Mouse (Mus musculus) forebrain, embryonic 16.5 days (tissue): Measurements from ENCODE around the gene Tmigd1. TPM values are rescaled to one million over a fixed set of nuclear protein-coding genes. Genes with fewer than 3 reads are reported as not detected.
A peak's percentile ranks its signal among the peaks of the same experiment; 100 is the strongest.

ENCODE experiments used
- ATAC-seq: fragments of 200-750 bp; cut with Nextera tagmentation; 2 replicates; pipeline ENCODE4 v1.8.0; 2017; ENCODE audit warnings: mild to moderate bottlenecking, moderate library complexity
- H3K27ac ChIP-seq: fragments of 300-500 bp; sonication (generic); 2 replicates; pipeline ENCODE4 v1.5.1; 2014; ENCODE audit warnings: low read length, control low read depth
- H3K27me3 ChIP-seq: fragments of 300-500 bp; sonication (generic); replicated peaks from 2 replicates; pipeline ENCODE4 v1.6.1; 2014; ENCODE audit warnings: low read length; ENCODE audit not compliant: control insufficient read depth, insufficient read depth
- H3K36me3 ChIP-seq: fragments of 300-500 bp; sonication (generic); 2 replicates; pipeline ENCODE4 v1.6.1; 2014; ENCODE audit not compliant: control insufficient read depth, insufficient read depth
- H3K4me1 ChIP-seq: fragments of 300-500 bp; sonication (generic); replicated peaks from 2 replicates; pipeline ENCODE4 v1.6.1; 2014; ENCODE audit warnings: low read length; ENCODE audit not compliant: control insufficient read depth, insufficient read depth
- H3K4me2 ChIP-seq: fragments of 300-500 bp; sonication (generic); 2 replicates; pipeline ENCODE4 v1.6.1; 2014; ENCODE audit warnings: mild to moderate bottlenecking, low read length, control low read depth
- H3K4me3 ChIP-seq: fragments of 300-500 bp; sonication (generic); replicated peaks from 2 replicates; pipeline ENCODE4 v1.5.1; 2014; ENCODE audit warnings: mild to moderate bottlenecking, low read length, control low read depth
- H3K9ac ChIP-seq: fragments of 300-500 bp; sonication (generic); replicated peaks from 2 replicates; pipeline ENCODE4 v1.6.1; 2014; ENCODE audit warnings: low read depth, low read length, control low read depth
- H3K9me3 ChIP-seq: fragments of 300-500 bp; sonication (generic); 2 replicates; pipeline ENCODE4 v1.6.1; 2016; ENCODE audit warnings: low read length; ENCODE audit not compliant: control insufficient read depth
- WGBS: fragments of 180-500 bp; shearing (Covaris S2); extraction: QIAGEN DNeasy Blood & Tissue Kit; methylation state at CpG from one replicate; pipeline ENCODE4 v1.1.7; 2014; 5-methylcytosine and 5-hydroxymethylcytosine counted together
- polyA plus RNA-seq: library from polyadenylated mRNA; unstranded; fragments of >200 nt; fragmentation: Nextera tagmentation; extraction: Ambion mirVana; gene quantifications from 2 replicates; pipeline ENCODE4 v1.2.1, GENCODE M21; 2015

The Tmigd1 gene
- polyA plus RNA-seq, 1 experiment from 2014 or later = not detected

- H3K27me3 ChIP-seq = no peaks in the 10 kb centered on the region
- no peaks in the 10 kb centered on the region for H3K4me1 ChIP-seq
- no peak overlapping the region for H3K4me2 ChIP-seq
- no peak for ATAC-seq
- H3K9ac ChIP-seq = no peak overlapping the region
- H3K27ac ChIP-seq = no peak overlapping the region
- no peak overlapping the region for H3K4me3 ChIP-seq
- no peaks in the 10 kb centered on the region for H3K9me3 ChIP-seq
- 77% methylated on average over 6 of the region's 6 CpGs for whole genome bisulfite sequencing
- no peaks in the 10 kb centered on the region for H3K36me3 ChIP-seq
These were observed 5.6 kb upstream of the Tmigd1 start for GRCm38 (mm10) chr11:76896360-76896759.

GRCm38 (mm10) chr11:76897126-76897525, 4.8 kb upstream of the Tmigd1 start:
- H3K27me3 ChIP-seq = no peaks in the 10 kb centered on the region
- H3K36me3 ChIP-seq = no peaks in the 10 kb centered on the region
- H3K4me1 ChIP-seq = no peaks in the 10 kb centered on the region
- no peak for ATAC-seq
- H3K4me3 ChIP-seq = no peak overlapping the region
- H3K9me3 ChIP-seq = no peaks in the 10 kb centered on the region
- 79% methylated on average over 1 of the region's 1 CpGs for WGBS
- H3K9ac ChIP-seq = no peak overlapping the region
- H3K4me2 ChIP-seq = no peak overlapping the region
- no peak overlapping the region for H3K27ac ChIP-seq

- Histone ChIP-seq H3K4me1 (no peaks in the 10 kb centered on the region), H3K27me3 (no peaks in the 10 kb centered on the region), H3K9ac (no peak overlapping the region), H3K9me3 (no peaks in the 10 kb centered on the region), H3K27ac (no peak overlapping the region), H3K4me3 (no peak overlapping the region), H3K36me3 (no peaks in the 10 kb centered on the region), H3K4me2 (no peak overlapping the region)
- 37% methylated on average over 3 of the region's 3 CpGs for WGBS
- ATAC-seq = no peak
These were observed 4.1 kb upstream of the Tmigd1 start for GRCm38 (mm10) chr11:76897871-76898270.

- H3K4me2 ChIP-seq = no peak overlapping the region
- no peaks in the 10 kb centered on the region for H3K9me3 ChIP-seq
- no peaks in the 10 kb centered on the region for H3K27me3 ChIP-seq
- H3K9ac ChIP-seq = no peak overlapping the region
- H3K27ac ChIP-seq = no peak overlapping the region
- WGBS = 94% methylated on average over 3 of the region's 3 CpGs
- H3K4me3 ChIP-seq = no peak overlapping the region
- H3K36me3 ChIP-seq = no peaks in the 10 kb centered on the region
- no peaks in the 10 kb centered on the region for H3K4me1 ChIP-seq
- no peak for ATAC-seq
These were observed 3.2 kb upstream of the Tmigd1 start for GRCm38 (mm10) chr11:76898751-76899150.

- Histone ChIP-seq H3K9me3 (no peaks in the 10 kb centered on the region), H3K27me3 (no peaks in the 10 kb centered on the region), H3K27ac (no peak overlapping the region), H3K9ac (no peak overlapping the region), H3K36me3 (no peaks in the 10 kb centered on the region), H3K4me2 (no peak overlapping the region), H3K4me1 (no peaks in the 10 kb centered on the region), H3K4me3 (no peak overlapping the region)
- no peak for ATAC-seq
- 63% methylated on average over 5 of the region's 5 CpGs for WGBS
These were observed 1.9 kb upstream of the Tmigd1 start for GRCm38 (mm10) chr11:76899758-76900738.

GRCm38 (mm10) chr11:76904340-76904739, 2.4 kb downstream of the Tmigd1 start:
- H3K27me3 ChIP-seq = no peaks in the 10 kb centered on the region
- no peak overlapping the region for H3K4me3 ChIP-seq
- no peak overlapping the region for H3K9ac ChIP-seq
- H3K4me2 ChIP-seq = no peak overlapping the region
- H3K9me3 ChIP-seq = no peaks in the 10 kb centered on the region
- WGBS = 94% methylated on average over 2 of the region's 2 CpGs
- no peaks in the 10 kb centered on the region for H3K36me3 ChIP-seq
- H3K27ac ChIP-seq = no peak overlapping the region
- no peaks in the 10 kb centered on the region for H3K4me1 ChIP-seq
- ATAC-seq = no peak

GRCm38 (mm10) chr11:76908651-76909050, 6.7 kb downstream of the Tmigd1 start:
- WGBS = 69% methylated on average over 7 of the region's 7 CpGs
- peaks cover 16% of the 10 kb centered on the region for H3K4me1 ChIP-seq
- ATAC-seq = no peak

GRCm38 (mm10) chr11:76911325-76912054, 9.5 kb downstream of the Tmigd1 start:
- no peak overlapping the region for H3K4me3 ChIP-seq
- H3K9me3 ChIP-seq = no peaks in the 10 kb centered on the region
- no peaks in the 10 kb centered on the region for H3K36me3 ChIP-seq
- ATAC-seq = peak; percentile 63
- H3K27me3 ChIP-seq = no peaks in the 10 kb centered on the region
- H3K4me1 ChIP-seq = peaks cover 16% of the 10 kb centered on the region
- H3K4me2 ChIP-seq = no peak overlapping the region
- WGBS = 16% methylated on average over 3 of the region's 3 CpGs
- H3K9ac ChIP-seq = no peak overlapping the region
- H3K27ac ChIP-seq = peak overlapping the region; percentile 84

More at GRCm38 (mm10) chr11:76908651-76909050, 6.7 kb downstream of the Tmigd1 start:
- H3K4me2 ChIP-seq = no peak overlapping the region
- no peak overlapping the region for H3K27ac ChIP-seq
- H3K9ac ChIP-seq = no peak overlapping the region
- H3K27me3 ChIP-seq = no peaks in the 10 kb centered on the region
- H3K9me3 ChIP-seq = no peaks in the 10 kb centered on the region
- no peak overlapping the region for H3K4me3 ChIP-seq
- H3K36me3 ChIP-seq = no peaks in the 10 kb centered on the region

GRCm38 (mm10) chr11:76912055-76912395, 10.1 kb downstream of the Tmigd1 start:
- WGBS = 30% methylated on average over 7 of the region's 7 CpGs

More at GRCm38 (mm10) chr11:76912055-76912395, 10.1 kb downstream of the Tmigd1 start:
- no peaks in the 10 kb centered on the region for H3K36me3 ChIP-seq
- H3K4me1 ChIP-seq = peaks cover 16% of the 10 kb centered on the region
- H3K4me3 ChIP-seq = no peak overlapping the region
- H3K27ac ChIP-seq = no peak overlapping the region
- no peak overlapping the region for H3K4me2 ChIP-seq
- no peaks in the 10 kb centered on the region for H3K9me3 ChIP-seq
- ATAC-seq = peak; percentile 90
- H3K27me3 ChIP-seq = no peaks in the 10 kb centered on the region
- no peak overlapping the region for H3K9ac ChIP-seq
